Mouse (Mus musculus) cerebellum, postnatal 4 days (tissue): Measurements from ENCODE around the gene Psmd12.

Experiments used
- DNase-seq, 2 experiments: peaks; one replicate each; pipeline ENCODE4 v3.0.0; 2022; ENCODE audit warnings: low spot score in 2 of 2, mixed read lengths in 1 of 2

Gene Psmd12

DNA sequence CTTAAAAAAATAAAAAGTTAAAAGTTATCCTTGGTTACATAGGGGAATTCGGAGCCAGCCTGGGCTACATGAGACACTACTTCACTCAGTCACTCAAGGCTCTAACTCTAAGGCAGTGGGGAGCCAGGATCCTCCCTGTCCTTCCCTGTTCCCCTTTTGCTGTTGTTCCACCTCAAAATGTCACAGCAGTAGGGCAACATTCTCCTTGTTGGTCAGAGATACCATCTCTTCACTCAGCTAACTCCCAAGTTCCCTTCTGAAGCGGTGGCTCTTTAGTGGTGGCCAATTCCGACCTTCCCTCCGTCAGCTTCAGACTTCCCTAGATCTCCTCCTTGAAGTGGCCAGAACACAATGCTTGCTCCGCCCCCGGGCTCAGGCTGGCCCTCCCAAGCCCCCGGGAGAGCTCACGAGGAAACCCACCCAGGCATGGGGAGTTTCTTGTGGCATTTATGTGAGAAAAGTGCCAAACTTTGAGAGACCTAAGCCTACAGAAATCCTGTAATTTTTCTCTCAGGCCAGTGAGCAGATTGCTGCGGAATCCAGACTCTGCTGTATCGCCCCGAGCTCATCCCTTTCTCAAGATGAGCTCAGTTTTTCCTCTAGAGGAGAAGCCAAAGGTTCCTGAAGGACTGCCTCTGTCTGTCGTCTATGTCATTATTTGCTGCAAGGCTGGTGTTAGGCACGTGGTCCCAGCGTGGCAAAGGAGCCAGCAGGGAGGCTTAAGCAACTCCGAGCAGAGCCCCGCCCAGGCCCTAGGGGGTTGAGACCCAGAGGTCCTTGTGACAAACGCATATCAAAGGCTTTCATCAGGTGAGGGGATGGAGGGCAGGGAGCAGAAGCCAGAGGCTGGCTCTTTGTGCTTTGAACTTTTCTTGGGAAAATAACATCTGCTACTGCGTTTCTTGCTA lies 31.3 kb downstream of the Psmd12 start:
- DNase-seq = no peak

DNA sequence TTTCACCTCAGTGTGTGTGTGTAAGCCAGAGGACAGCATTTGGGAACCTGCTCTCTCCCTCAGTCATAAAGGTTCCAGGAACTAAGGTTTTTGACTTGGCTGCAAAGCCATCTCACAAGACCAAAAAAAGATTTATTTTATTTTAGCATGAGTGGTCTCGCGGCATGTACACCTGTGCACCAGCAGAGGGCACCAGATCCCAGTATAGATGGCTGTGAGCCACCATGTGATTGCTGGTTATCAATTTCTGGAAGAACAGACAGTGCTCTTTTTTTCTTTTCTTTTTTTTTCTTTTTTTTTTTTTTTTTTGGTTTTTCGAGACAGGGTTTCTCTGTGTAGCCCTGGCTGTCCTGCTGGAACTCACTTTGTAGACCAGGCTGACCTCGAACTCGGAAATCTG lies 32.7 kb downstream of the Psmd12 start:
- peak; percentile 43 to 72 for DNase-seq

DNA sequence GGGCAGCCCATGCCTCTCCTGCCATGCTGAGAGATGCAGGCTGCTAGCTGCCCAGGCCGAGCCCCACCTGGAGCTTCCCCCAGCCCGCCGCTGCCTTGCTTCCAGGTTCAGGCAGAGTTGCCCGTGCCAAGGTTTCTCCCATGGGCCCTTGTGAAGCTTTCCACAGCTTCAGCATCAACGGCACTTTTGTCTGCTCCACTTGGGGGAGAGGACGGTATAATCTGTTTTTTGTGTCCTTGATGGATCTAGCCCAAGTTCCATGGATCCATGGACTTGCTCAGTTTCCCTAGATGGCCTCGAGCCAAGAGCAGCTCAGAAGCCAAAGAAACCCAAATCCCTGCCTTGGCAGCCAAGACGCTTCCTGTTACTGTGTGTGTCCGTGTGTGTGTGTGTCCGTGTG lies 33.8 kb downstream of the Psmd12 start:
- DNase-seq = peak in 1 of 2 experiments; percentile 31

DNA sequence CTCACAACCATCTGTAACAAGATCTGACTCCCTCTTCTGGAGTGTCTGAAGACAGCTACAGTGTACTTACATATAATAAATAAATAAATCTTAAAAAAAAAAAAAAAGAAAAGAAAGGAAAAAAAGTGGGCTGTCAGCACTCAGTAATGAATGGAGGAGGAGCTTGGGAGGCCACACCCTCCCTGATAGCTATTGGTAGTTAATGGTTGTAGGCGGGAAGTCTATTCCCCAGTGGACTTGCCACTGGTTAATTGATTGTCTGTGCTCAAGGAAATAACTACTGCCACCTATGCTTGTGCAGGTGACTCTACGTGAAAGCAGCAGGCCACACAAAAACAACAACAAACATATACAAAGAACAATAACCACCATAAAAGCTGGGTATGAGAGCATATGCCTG lies 37.1 kb downstream of the Psmd12 start:
- no peak for DNase-seq

DNA sequence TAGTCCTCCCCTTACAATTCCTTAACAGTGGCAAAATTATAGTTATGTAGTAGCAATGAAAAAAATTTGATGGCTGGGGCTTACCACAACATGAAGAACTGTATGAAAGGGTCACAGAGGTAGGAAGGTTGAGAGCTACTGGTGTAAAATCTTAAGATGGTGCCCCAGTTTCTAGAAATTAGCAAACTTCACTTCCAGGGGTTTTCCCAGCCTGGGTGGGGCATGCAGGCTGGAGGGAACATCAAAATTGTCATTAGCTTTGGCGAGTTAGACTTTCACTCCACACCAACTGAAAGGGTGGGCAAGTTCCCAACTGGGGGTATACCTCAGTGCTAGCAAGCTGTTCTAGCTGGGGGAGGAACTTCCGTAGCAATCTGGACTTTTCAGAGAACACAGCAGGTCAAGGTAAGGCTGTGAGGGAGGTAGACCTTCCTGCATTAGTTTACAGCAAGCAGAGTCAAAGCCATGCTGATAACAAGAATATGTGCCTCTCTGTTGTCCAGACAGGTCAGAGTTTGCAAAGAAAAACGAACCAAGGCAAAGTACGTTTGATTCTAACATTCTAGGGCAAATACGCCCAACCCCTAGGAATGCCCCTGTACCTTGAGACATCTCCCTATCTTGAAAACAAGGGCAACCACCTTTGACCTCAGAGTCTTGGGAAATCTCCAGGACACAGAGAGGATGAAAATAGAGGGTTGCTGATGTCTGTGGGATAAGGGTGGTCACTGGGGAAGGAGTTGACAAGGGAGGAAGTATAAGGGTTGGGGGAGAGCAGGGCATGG lies 39.6 kb downstream of the Psmd12 start:
- no peak for DNase-seq

DNA sequence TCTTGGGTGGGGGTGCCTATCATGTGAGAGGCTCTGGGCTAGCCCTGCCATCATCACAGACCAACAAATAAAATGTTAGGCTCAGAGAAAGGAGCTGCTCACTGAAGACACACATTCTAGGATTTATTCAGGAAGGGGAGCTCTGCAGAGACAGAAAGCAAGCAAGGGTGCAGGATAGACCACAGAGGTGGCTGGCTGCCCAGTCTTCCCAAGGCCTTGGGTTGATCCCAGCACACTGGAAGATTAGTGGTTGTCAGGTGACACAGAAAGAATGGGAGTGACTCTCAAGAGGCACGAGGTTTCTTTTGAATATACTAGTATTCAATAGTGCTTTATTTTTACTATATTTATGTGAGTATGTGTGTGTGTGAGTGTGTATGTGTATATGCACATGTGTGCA lies 41.9 kb downstream of the Psmd12 start:
- no peak for DNase-seq

DNA sequence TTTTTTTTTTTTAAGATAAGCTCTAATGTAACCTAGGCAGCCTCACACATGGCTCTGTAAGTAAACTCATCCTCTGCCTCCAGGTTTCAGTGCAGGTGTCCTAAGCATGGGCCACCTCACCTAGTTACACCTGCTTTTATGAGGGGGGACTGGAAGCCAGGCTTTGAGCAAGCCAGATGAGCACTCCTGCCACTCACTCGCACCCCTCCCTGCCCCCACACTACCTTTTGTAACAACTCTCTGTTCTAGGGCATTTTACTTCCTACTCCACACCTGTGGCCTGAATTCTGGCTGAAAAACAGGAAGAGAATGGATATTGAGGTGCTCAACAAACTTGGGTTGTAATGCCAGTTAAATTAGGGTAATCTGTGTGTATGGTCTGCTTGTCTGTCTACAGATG lies 45.7 kb downstream of the Psmd12 start:
- DNase-seq = no peak

DNA sequence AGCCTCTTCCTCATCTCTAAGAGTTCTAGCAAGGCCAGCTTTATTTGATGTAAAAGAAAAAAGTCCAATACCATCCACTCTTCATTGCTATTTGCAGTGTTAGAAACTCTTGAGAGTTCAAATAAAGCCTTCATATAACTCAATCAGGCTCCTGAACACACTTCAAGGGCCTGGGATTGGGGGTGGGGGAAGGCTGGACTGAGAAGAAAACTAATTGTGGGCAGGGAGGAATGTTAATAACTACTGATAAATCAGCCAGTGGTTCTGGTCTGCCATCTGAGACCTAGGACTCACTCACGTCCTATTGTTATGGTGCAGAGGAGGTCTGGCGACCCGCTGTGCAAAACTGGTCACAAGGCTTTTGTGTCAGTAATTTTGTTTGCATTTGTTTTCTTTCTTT lies 48.3 kb downstream of the Psmd12 start:
- no peak for DNase-seq

DNA sequence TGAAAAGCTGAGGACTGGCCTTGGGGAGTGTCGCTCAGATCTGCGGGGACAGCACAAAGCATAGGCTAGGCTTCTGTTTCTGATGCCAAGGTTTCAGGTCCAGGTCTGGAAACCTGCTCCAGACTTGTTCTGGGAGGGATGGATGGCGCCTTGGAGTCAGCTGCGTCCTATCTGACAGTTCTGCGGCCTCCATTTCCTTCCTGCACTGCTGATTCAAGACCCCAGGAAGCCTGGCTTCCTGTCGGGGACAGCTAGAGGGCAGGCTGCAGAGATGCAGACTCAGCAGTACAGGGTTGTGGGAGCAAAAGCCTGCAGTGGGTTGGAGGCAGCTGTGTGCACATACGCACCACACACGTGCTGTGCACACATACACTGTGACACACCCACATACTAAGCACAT lies 50.0 kb downstream of the Psmd12 start:
- DNase-seq = no peak

DNA sequence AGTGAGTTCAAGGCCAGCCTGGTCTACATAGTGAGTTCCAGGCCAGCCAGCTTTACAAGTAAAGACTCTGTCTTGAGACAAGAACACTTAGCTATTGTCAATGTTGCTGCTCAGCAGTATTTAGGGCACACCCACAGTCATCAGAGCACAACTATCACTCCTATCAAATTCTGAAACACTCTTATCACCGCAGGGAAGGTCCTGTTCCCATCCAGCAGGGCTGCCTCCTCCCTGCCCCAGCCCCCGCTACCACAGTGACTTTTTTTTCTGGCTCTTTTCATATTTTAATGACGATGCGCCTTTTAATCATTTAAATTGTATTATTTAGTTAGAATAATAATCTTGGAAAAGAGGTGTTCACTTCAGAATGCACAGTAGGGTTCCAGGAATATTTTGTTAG lies 52.2 kb downstream of the Psmd12 start:
- DNase-seq = no peak

DNA sequence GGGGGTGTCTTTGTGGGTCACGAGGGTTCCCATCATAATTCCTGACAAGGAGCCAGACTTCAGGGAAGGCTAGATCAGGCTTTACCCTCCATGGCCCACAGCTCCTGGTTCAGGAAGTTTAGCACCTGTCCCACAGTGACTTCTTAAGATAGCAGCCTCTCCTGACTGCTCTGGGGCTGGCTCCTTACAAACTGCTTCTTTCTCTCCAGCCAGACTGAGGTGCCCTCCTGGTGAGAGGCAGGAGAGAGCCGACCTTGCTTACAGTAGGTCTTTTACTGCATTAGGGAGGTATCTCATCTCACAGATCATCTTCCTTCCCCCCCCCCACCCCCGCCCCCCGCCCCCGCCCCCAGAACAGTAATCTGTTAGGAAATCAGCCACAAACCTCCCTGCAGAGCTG lies 53.0 kb downstream of the Psmd12 start:
- DNase-seq = no peak

DNA sequence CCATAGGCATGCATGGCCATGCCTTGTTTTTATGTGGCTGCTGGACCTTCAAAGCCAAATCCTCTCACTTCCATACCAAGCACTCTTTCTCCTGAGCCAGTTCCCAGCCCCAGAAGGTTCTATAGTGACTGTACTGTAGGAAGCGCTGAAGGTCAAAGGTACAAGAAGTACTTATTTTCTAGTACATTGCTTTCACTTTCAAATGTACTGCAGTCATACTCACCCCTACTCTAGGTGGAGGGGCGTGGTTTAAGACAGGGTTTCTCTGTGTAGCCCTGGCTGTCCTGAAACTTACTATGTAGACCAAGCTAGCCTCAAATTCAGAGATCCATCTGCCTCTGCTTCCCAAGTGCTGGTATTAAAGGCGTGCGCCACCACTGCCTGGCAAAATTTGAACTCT lies 59.7 kb downstream of the Psmd12 start:
- no peak for DNase-seq

DNA sequence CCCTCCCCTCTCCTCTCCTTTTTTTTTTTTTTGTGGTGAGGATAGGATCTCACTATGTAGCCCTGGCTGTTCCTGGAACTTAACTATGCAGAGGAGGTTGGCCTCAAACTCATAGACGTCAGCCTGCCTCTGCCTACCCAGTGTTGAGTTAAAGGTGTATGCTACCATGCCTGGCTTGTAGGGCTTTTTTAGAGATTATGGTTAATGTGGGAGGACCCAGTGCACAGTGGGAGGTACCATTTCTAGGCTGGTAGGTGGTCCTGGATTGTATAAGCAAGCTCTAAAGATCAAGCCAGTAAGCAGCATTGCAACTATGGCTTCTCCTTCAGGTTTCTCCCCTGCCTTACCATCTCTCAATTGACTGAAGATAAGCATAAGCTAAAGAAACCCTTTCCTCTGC lies 61.1 kb downstream of the Psmd12 start:
- DNase-seq = no peak

DNA sequence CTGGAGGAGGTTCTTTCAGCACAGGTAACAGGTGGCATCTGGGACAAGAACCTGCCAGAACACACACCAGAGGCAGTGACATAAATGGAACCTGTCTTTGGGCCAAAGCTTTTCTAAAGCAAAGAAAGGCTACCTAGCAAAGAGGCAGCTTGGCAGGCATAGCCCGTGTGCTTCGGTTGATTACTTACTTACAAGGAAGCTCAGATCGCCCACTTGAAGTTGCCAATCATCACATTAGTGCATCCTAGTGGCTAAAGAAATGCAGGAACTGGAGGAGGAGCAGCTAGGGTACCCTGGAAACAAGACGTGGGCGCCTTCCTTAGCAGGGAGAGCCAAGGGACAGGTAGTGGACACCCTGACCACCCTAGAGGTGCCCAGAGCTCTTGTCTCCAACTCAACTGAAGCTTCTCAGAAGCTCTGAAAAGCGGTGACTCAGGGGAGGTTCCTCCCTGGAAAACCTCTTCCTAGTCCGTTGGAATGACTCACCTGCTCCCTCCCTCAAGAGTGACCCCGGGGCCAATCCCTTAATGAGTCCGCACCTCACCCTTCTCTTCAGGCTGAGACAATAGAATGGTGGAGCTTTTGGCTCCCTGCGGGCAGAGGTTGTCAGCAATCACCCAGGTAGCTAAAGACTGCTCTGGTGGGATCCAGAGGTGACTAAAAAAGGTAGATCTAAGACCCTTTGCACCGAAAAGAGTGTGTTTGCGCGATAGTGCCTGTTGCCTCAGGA lies 66.6 kb downstream of the Psmd12 start:
- no peak for DNase-seq

DNA sequence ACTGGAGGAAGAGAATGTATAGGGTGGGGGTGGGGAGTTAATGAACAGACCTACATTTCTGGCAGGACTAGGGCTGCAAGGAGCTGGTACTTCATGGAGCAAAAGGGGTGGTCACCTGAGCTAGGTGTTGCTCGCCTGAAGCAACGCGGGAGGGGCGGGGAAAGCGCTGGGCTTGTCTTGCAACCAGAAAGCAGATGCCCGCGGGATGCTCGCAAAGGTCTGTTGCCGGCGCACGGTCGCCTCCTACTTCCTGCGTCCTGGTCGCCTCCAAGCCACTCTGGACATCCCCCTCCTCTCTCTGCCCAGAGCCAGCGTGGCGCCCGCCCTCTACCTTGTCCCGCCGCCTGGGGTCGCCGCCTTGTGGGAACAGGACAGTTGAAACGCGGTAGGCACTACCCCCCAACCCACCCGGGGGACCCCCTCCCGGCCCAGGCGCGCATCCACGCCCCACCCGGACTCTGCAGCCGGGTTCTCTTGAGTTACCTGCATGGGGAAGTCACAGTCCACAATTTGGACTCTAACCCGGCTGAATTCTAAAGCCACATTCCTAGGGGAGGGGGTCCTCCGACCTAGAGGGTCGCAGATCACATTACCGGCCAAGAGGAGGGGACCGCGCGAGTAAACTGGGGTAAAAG lies 67.5 kb downstream of the Psmd12 start:
- peak in 1 of 2 experiments; percentile 37 for DNase-seq

DNA sequence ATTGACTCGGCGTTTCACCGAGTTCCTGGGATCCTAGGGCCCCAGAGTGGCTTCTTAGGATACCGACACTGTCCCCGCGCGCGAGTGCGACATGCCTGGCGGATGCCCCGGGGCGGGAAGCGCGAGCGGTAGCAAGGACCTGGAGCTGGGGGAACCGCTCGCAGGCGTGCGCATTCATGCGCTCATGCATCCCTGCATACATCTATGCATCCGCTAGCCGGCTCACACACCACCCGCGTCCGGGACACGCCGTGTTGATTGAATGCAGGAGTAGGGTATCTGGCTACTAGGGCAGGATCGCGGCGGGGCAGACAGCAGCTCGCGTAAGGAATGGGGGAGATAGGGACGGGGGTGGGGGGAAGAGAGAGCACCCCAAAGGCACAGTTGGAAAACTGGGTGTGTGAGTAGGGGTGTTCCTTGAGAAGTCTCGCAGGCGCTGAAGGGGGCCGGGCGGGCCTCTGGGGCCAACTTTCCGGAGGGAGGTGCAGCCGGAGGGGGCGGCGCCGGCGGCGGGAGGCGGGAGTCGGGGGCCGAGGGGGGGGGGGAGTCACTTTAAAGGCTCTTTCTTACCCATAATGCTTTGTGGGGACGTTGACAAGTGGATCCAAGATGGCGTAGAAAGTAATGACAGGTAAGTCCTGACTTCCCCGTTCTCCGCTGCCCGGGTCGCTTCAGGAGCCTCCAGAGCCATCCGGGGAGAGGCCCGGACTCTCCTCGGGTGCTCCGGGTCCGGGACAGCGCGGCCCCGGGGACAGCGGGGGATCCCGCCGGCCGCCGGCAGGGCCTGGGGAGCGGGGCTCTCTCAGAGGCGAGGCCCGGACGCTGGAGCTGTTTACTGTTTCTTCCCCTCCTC lies 68.3 kb downstream of the Psmd12 start, which contains the start of gene Helz:
Gene Helz, plus strand, starts transcription at position 580 of the 853 bp plus-strand sequence.
- DNase-seq = peak; percentile 26 to 43

DNA sequence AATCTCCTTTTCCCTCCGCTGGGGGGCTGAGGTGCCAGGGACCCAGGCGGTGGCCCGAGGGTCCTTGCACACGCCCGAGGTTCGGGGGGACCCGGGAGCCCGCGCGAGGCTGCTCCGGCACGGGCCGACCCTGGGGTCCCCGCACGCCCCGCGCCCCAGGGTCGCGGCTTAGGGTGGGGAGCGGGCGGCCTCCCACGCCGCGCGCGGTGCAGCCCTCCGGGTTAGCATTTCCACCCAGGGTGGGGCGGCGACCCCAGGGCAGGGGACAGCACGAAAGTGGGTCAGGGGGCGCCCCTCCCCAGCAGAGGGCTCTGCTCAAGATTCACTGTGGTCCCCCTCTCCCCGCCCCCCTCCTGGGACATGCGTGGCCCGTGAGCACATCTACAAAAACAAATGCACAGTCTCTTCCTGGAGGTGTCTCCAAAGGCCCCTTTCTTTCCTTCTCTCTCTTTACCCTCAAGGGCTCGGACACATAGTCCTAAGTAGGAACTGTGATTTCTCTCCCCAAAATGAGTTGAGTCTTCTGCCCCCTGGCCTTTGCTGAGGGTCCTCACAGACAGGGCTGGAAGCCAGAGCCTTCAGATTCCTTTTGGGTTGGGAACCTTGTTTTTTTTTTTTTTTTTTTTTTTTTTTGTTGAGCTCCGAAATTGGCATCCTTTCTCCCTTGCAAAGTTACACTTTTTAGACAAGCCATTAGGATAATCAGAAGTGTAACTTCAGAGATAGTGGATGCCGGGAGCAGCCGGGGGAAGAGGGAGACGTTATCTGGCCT lies 69.1 kb downstream of the Psmd12 start:
- peak in 1 of 2 experiments; percentile 20 for DNase-seq
